Mouse (Mus musculus) cerebellum, adult 2 months (tissue): Measurements from ENCODE around the gene Foxo4. TPM values are rescaled to one million over a fixed set of nuclear protein-coding genes. Genes with fewer than 3 reads are reported as not detected.
A peak's percentile ranks its signal among the peaks of the same experiment; 100 is the strongest.

Experiments used
- DNase-seq, 2 experiments: peaks; one replicate each; pipeline ENCODE4 v3.0.0; 2021
- H3K27ac ChIP-seq: fragments of 200-500 bp; 2 replicates; pipeline ENCODE4 v1.5.1; 2012; ENCODE audit warnings: low read length, control low read depth, inconsistent platforms; ENCODE audit not compliant: insufficient read depth
- H3K27me3 ChIP-seq: fragments of 200-500 bp; 2 replicates; pipeline ENCODE4 v1.6.1; 2012; ENCODE audit warnings: inconsistent platforms, mild to moderate bottlenecking, low read length, moderate library complexity; ENCODE audit not compliant: control insufficient read depth, insufficient read depth
- H3K4me1 ChIP-seq: fragments of 200-500 bp; 2 replicates; pipeline ENCODE4 v1.6.1; 2011; ENCODE audit warnings: low read length; ENCODE audit not compliant: control insufficient read depth, insufficient read depth
- H3K4me3 ChIP-seq: fragments of 200-500 bp; replicated peaks from 2 replicates; pipeline ENCODE3; 2011; ENCODE audit warnings: mild to moderate bottlenecking, low read depth, low read length, control low read depth; ENCODE audit not compliant: insufficient read depth
- CTCF ChIP-seq: fragments of 200-500 bp; IDR thresholded peaks from 2 replicates; pipeline ENCODE4 v1.5.1; 2011; ENCODE audit warnings: low read depth, mild to moderate bottlenecking, control low read depth, low read length, moderate library complexity, borderline replicate concordance; ENCODE audit not compliant: insufficient read depth
- POLR2A ChIP-seq: fragments of 200-500 bp; IDR thresholded peaks from 2 replicates; pipeline ENCODE4 v1.6.1; 2011; ENCODE audit warnings: low read length, control low read depth, borderline replicate concordance; ENCODE audit not compliant: insufficient read depth
- WGBS: fragments of 180-500 bp; shearing (Covaris S2); methylation state at CpG from one replicate; pipeline ENCODE4 v1.1.7; 2018; 5-methylcytosine and 5-hydroxymethylcytosine counted together
- polyA plus RNA-seq: library from polyadenylated mRNA; depleted of rRNA; stranded (reverse); fragments of >200 nt; gene quantifications from 2 replicates; pipeline ENCODE4 v1.2.3, GENCODE M21; 2012

The Foxo4 gene
- polyA plus RNA-seq, 1 experiment: 14.9 TPM

DNA sequence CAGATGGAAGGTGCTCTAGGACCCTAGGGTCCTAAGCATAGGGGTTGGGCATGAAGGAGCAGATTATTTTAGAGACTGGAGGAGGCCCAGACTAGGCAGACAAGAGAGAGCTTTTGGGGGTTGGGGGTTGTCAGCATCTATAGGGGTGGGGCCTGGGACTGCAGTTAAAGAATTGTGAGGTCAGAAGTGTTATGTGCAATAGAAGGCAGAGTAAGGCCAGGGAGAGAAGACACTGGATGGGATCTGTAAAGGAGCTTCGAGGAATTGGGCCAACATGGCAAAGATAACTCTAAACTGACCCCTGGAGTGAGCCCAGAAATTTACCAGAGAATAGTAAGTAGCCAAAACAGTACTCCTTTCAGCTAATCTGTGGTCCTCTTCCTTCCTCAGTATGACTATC lies 9.6 kb downstream of the Foxo4 start, which contains the start of gene Gm614:
TSS of gene Gm614 (minus strand) at position 101 of the 400 bp plus-strand sequence.
- Histone ChIP-seq H3K27me3 (no peaks in the 10 kb centered on the region), H3K4me3 (no peak within 1 kb of the TSS), H3K4me1 (no peaks in the 10 kb centered on the region), H3K27ac (no peak within 1 kb of the TSS)
- 88% methylated on average over 1 of the region's 1 CpGs for WGBS
- no peak for DNase-seq
- TF ChIP-seq POLR2A (no peak), CTCF (no peak)

GRCm38 (mm10) chrX:101266631-101267030 lies 12.3 kb downstream of the Foxo4 start:
- Histone ChIP-seq H3K4me3 (no peak overlapping the region), H3K27ac (no peak overlapping the region), H3K27me3 (no peaks in the 10 kb centered on the region), H3K4me1 (no peaks in the 10 kb centered on the region)
- no peak for DNase-seq
- WGBS: 89% methylated on average over 6 of the region's 6 CpGs
- TF ChIP-seq POLR2A (no peak), CTCF (no peak)

DNA sequence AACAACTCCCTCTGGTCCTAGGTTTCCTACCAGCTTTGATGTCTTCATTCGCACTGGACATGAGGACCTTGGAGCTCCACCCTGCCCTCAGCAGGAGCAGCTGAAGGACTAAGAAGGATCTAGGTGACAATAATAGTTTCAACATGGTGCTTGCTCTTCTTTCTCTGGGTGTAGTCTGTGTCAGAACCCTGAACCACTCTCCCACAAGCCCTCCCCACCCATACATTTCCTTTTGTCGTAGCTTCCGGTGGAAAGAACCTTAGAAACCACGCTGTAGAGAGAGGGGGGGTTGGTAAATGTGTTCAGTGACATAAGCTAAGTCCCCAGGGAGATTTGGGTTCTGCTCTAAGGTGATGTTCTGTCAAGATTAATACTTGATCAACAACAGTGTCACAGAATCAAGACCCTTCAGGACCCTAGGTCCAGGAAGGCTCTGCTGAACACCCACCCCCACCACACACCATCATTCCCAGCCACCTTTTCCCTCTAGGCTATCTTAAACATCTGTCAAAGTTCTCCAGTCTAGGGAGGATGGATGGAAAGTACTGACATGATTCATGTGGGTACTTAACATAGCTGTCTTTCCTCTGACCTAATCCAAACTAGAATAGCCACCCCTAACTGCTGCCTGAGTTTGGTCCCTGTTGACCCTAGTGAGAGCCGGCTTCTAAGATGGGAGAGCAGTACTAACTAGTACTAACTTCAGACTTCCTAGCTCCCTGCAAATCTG lies 13.9 kb downstream of the Foxo4 start, which contains the start of gene Il2rg:
TSS of gene Il2rg (minus strand) at position 231 of the 730 bp plus-strand sequence.
- no peaks in the 10 kb centered on the region for H3K27me3 ChIP-seq
- TF ChIP-seq CTCF (no peak), POLR2A (no peak)
- DNase-seq: no peak
- WGBS: 76% methylated on average over 5 of the region's 5 CpGs
- no peak within 1 kb of the TSS for H3K27ac ChIP-seq
- H3K4me1 ChIP-seq: no peaks in the 10 kb centered on the region
- H3K4me3 ChIP-seq: no peak within 1 kb of the TSS

- WGBS: 69% methylated on average over 3 of the region's 3 CpGs
- H3K4me3 ChIP-seq: no peak within 1 kb of the TSS
- TF ChIP-seq CTCF: no peak
- no peak for TF ChIP-seq POLR2A
- no peak for DNase-seq
- H3K4me1 ChIP-seq: no peaks in the 10 kb centered on the region
- H3K27me3 ChIP-seq: no peaks in the 10 kb centered on the region
- H3K27ac ChIP-seq: no peak within 1 kb of the TSS
Observed at GRCm38 (mm10) chrX:101268755-101269124, 14.4 kb downstream of the Foxo4 start, which contains the start of gene Gm20489. TSS of gene Gm20489 (minus strand) at chrX:101269023.

GRCm38 (mm10) chrX:101273410-101273809 lies 19.1 kb downstream of the Foxo4 start:
- TF ChIP-seq POLR2A (no peak), CTCF (no peak)
- peak overlapping the region; percentile 96 for H3K4me3 ChIP-seq
- H3K27me3 ChIP-seq: no peaks in the 10 kb centered on the region
- WGBS: 19% methylated on average over 6 of the region's 6 CpGs
- no peak overlapping the region for H3K27ac ChIP-seq
- DNase-seq: no peak
- H3K4me1 ChIP-seq: no peaks in the 10 kb centered on the region

DNA sequence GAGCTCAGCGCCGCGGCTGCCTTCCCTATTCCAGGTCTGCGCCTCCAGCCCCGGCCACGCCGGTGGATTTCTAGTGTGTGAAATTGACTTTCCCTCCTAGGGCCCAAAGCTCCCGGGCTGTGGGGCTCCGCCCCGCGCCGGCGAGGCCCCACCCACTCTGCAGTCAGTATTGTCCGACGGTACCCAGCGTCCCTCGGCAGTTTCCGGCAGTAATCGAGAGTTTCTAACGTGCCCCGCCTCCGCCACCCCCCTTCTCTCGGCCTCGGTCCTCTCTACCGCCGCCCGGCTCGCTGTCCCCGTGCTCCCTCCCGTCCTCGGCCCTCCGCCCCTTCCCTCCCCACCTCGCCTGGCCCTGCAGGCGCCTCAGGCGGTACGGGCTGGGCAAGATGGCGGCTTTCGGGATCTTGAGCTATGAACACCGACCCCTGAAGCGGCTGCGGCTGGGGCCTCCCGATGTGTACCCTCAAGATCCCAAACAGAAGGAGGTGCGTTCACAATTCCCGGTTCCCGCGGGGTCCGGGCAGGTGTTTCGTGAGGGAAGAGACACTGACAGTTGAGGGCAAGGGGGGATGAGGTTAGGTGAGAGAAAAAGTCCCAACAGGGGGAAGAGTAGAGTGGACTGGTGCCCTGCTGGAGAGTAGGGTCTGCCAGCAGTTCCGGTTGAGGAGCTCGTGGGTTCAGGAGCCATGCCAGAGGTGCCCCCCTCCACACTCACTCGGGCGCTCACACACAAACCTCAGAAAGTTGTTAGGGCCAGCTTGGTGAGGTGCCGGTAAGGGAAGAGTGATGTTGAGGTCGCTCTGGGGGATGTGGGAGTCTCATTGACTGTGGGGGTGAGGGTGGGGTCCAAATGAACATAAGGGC lies 19.8 kb downstream of the Foxo4 start, which contains the start of gene Med12:
TSS of gene Med12 (plus strand) at position 156 of the 864 bp plus-strand sequence.
- Histone ChIP-seq H3K27me3 (no peaks in the 10 kb centered on the region), H3K4me1 (no peaks in the 10 kb centered on the region), H3K27ac (peak within 1 kb of the TSS; percentile 33), H3K4me3 (peak within 1 kb of the TSS; percentile 96)
- 13% methylated on average over 50 of the region's 54 CpGs for WGBS
- no peak for TF ChIP-seq CTCF
- 0 out of 2 replicates have a peak, but pooled peaks have one; percentile 26 for TF ChIP-seq POLR2A
- peak; percentile 88 to 90 for DNase-seq

DNA sequence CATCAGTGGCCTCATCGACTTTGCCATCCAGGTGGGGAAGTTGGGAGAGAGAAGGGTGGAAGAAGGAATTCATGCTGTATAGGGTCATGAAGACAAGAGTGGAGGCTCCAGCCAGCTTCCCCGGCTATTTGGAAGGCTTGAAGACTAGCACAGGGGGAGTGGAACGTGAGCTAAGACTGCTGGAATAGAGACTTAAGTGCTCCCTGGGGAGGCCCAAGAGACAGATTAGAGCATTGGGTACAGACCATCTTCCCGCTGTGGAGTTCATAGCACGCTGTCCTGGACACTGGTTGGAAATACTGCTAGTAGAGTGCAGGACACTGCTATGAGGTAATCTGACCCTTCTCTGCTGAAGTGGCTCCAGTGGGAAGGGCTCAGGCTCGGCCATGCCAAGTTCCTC lies 28.5 kb downstream of the Foxo4 start:
- H3K27ac ChIP-seq: no peak overlapping the region
- H3K4me3 ChIP-seq: no peak overlapping the region
- no peaks in the 10 kb centered on the region for H3K4me1 ChIP-seq
- WGBS: 74% methylated on average over 6 of the region's 6 CpGs
- no peak for DNase-seq
- no peak for TF ChIP-seq CTCF
- no peaks in the 10 kb centered on the region for H3K27me3 ChIP-seq

- H3K27ac ChIP-seq: no peak overlapping the region
- DNase-seq: peak; percentile 45 to 68
- WGBS: 16% methylated on average over 6 of the region's 6 CpGs
- H3K27me3 ChIP-seq: no peaks in the 10 kb centered on the region
- TF ChIP-seq CTCF: peak; percentile 75
- no peak for TF ChIP-seq POLR2A
- no peak overlapping the region for H3K4me3 ChIP-seq
- H3K4me1 ChIP-seq: no peaks in the 10 kb centered on the region
Observed at GRCm38 (mm10) chrX:101285534-101285933, 31.2 kb downstream of the Foxo4 start.
